Mouse (Mus musculus) myocyte (in vitro differentiated cells): ENCODE results near the gene Ssbp2.

Source experiments
- CEBPB ChIP-seq: IDR thresholded peaks from 2 replicates; pipeline ENCODE4 v1.6.1; 2011; ENCODE audit warnings: mild to moderate bottlenecking, moderate library complexity; ENCODE audit not compliant: poor library complexity, insufficient read depth, severe bottlenecking
- E2F4 ChIP-seq: IDR thresholded peaks from one replicate; pipeline ENCODE4 v1.6.1; 2011; ENCODE audit warnings: mild to moderate bottlenecking, control low read depth, moderate library complexity; ENCODE audit not compliant: insufficient read depth
- MAX ChIP-seq: IDR thresholded peaks from one replicate; pipeline ENCODE4 v1.6.1; 2011; ENCODE audit warnings: low read depth, mild to moderate bottlenecking, control low read depth
- MYOD1 ChIP-seq, 3 experiments: IDR thresholded peaks; one replicate each; pipeline ENCODE4 v1.6.1; 2011; ENCODE audit warnings: control low read depth in 2 of 3, low read depth in 2 of 3, mild to moderate bottlenecking in 2 of 3, moderate library complexity in 1 of 3; ENCODE audit not compliant: insufficient read length in 2 of 3, control insufficient read depth in 1 of 3
- MYOG ChIP-seq, 3 experiments: IDR thresholded peaks; one replicate each; pipeline ENCODE4 v1.6.1; 2011; ENCODE audit warnings: control low read depth in 2 of 3, low read depth in 2 of 3, mild to moderate bottlenecking in 2 of 3; ENCODE audit not compliant: insufficient read length in 2 of 3, control insufficient read depth in 1 of 3, insufficient read depth in 1 of 3
- POLR2A ChIP-seq: IDR thresholded peaks from one replicate; pipeline ENCODE4 v1.6.1; 2011; ENCODE audit warnings: low read depth, mild to moderate bottlenecking, control low read depth, moderate library complexity; ENCODE audit not compliant: insufficient read length
- POLR2AphosphoS2 ChIP-seq: IDR thresholded peaks from one replicate; pipeline ENCODE4 v1.6.1; 2011; ENCODE audit warnings: low read depth, control low read depth; ENCODE audit not compliant: insufficient read length
- REST ChIP-seq: IDR thresholded peaks from one replicate; pipeline ENCODE4 v1.6.1; 2011; ENCODE audit warnings: mild to moderate bottlenecking, control low read depth, moderate library complexity; ENCODE audit not compliant: insufficient read depth, insufficient read length
- TCF12 ChIP-seq: IDR thresholded peaks from one replicate; pipeline ENCODE4 v1.6.1; 2011; ENCODE audit warnings: mild to moderate bottlenecking, control low read depth; ENCODE audit not compliant: poor library complexity, insufficient read depth, severe bottlenecking
- TCF3 ChIP-seq: IDR thresholded peaks from one replicate; pipeline ENCODE4 v1.6.1; 2011; ENCODE audit warnings: low read depth, control low read depth; ENCODE audit not compliant: insufficient read length
- USF1 ChIP-seq: IDR thresholded peaks from one replicate; pipeline ENCODE4 v1.6.1; 2011; ENCODE audit warnings: low read depth, mild to moderate bottlenecking, control low read depth, moderate library complexity

DNA sequence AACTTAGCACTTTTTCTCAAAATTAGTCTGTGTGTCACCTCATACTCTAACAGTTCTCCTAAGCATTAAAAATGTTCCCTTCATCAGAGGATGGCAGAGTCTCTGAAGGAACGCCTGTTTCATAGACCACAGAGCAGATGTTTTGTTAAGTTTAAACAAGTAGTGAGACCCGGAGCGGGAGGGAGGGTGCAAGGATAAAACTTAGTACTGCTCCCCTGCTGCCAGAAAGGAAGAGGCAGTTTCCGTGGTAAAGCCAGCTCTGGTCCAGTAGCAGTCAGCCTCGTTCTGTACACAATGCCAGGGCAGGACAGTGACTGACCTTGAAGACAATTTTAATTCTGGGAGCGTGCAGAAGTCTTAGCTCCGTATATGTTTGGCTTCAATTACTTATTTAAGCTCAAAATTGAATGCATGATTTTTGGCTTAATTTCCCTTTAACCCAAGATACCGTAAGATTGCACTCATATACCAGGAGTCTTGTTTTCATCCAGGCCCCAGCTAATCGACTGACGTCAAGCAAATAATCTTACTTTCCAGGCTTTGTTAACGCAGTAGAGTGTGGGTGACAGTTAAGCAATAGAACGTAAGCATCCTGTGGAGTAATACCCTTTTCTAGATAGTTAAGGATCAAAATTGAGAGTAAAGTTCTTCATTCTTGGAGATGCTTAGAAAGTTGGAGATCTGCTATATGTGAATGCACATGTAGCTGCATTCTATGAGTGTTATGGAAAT lies 42.7 kb downstream of the Ssbp2 start:
- TF ChIP-seq E2F4 (no peak), POLR2A (no peak), REST (no peak), CEBPB (no peak), USF1 (no peak), MYOD1 (IDR thresholded peaks at IDR 0.05; ENCODE audit: control insufficient read depth in 1 of 3, insufficient read length in 2 of 3, low read depth in 2 of 3) (no peak), MAX (no peak), TCF12 (no peak), POLR2AphosphoS2 (no peak), MYOG (IDR thresholded peaks at IDR 0.05; ENCODE audit: control insufficient read depth in 1 of 3, insufficient read depth in 1 of 3, insufficient read length in 2 of 3, low read depth in 2 of 3) (no peak), TCF3 (no peak)
